Mouse (Mus musculus) adrenal gland (tissue): ENCODE results near the gene Btrc.

ENCODE experiments used
- intact Hi-C: fragments of 180-260 bp; cut with DNase I; formaldehyde crosslinking; loops from one replicate; pipeline ENCODE4 v1.15.1; 2025

Gene Btrc

GRCm38 (mm10) chr19:45460749-45461736 lies 97.5 kb downstream of the Btrc start:
- intact Hi-C loops: no loop called here

- intact Hi-C loops: no loop called here
Measured at GRCm38 (mm10) chr19:45469760-45470159, 106.2 kb downstream of the Btrc start.

DNA sequence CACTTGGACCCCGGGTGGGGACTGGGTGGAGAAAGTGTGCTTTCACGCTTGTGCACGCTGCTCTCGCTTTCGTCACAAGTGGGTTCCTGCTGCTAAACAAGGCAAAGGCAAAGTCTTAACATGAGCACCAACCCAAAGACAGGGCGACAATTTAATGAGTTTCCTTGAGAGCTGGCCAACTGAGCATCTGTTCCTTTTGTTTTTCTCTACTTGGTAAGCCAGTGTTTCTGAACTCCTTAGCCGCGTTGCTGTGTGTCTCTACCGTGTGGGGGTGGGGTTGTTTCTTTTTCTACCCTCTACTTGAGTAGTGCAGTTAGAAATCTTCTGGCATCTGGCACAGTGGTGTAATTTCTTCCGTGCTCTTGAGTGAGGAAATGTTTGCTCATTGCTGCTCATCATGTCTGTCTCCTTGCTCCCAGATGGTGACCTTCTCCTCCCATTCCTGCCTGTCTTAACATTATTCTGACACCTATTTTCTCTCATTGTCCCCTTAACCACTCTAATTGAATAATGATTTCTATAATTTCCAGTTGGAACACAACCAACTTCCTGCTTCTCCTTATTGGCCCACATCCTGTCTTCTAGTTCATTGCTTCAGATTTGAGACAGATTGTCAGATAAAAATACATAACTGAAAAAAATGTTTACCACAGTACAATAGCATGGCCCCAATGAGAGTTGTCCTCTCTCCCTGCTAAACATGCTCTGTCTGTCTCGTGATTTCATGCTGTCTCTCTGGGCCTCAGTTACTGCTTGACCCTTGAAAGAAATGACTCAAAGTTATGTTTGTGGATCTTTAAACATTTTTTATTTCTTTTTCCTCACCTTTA lies 109.4 kb downstream of the Btrc start:
- intact Hi-C loops: no loop called here

- intact Hi-C loops: no loop called here
Measured at GRCm38 (mm10) chr19:45474686-45475085, 111.2 kb downstream of the Btrc start.

DNA sequence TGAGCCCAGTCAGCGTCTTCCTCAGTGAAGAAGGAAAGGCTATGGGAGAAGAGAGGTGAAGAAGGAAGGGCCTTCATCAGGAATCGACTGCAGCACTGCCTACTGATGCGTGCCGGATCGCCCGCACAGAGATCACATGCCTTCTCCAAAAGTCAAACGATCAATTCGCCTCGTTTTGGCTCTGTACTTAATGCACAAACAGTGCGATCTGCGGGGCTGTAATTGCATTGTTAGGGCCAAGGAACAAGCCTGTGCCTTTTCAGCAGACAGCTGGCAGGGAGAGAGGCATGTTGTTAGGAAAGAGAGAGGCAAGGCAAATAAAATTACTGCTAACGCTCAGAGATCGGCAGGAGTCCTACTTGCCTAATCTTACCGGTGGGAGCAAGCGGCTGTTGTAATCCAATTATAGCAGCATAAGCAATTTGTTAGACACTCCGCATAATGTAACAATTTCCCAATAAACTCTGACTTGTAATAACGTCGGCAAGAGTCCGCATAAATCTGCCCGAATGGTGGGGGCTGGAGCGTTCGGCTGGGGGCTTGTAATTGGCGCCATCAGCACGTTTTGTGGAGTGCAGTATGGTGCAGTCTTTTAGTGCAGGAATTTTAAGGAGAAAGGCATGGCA lies 112.5 kb downstream of the Btrc start:
- intact Hi-C loops: no loop called here

DNA sequence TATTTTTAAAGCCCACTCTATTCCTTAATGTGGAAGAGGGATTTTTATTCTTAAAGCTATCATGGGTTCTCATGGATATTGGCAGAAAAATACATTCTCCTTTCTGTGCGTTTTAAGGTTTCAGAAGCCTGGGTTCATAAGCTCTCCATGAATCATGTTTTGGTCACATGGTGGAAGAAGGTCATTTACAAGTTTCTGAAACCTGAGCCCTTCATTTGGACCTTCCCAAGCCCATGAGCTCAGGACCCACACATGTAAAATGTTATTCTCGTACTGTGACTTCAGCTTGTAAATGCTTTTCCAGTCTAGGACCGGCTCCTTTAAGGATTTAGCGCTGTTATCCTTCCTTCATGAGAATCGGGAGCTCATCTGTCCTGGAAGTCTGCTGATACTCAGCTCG lies 116.0 kb downstream of the Btrc start:
- intact Hi-C loops: no loop called here

GRCm38 (mm10) chr19:45480490-45480889 lies 117.0 kb downstream of the Btrc start:
- intact Hi-C loops: no loop called here

- intact Hi-C loops: no loop called here
Measured at GRCm38 (mm10) chr19:45480951-45481350, 117.4 kb downstream of the Btrc start.

DNA sequence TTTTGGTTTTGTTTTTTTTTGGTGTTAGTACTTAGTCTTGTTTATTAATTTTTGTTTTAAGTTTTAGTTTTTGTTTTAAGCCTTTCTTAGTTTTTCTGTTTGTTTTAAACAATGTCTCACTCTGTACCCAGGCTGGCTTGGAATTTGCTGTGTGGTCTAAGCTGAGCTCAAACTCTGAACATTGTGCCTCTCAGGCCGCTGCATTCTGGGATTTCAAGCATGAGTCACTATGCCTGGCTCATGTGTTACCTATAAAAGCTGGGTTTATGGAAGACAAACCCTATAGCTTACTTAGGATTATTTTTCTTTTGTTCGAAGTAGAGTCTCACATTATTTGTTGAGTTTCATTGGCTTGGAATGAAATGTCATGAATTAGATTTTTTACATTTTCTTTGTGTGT lies 119.9 kb downstream of the Btrc start:
- intact Hi-C loops: no loop called here

GRCm38 (mm10) chr19:45486206-45486991 lies 122.9 kb downstream of the Btrc start:
- intact Hi-C loops: no loop called here

DNA sequence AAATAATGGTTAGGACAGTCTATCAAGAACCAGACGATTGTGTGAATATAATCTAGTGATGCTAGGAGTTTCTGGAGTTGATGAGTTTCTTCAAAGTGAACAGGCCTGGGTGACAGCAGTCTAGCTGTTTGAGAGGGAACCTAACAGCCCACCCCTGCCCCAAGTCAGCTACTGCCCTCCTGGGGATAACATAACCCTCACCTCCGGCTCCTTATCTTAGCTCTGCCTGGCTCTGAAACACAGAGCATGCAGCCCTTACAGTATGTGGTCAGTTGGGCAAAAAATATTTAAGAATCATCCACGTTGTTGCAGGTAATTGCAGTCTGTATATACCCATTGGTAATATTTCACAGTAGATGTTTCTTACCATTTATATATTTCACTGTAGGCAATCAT lies 123.5 kb downstream of the Btrc start:
- intact Hi-C loops: no loop called here

GRCm38 (mm10) chr19:45489961-45490360 lies 126.4 kb downstream of the Btrc start:
- intact Hi-C loops: loop anchor here (5.0 kb wide), 1 partner anchor 52 kb away; no protein-coding TSS in a partner anchor

DNA sequence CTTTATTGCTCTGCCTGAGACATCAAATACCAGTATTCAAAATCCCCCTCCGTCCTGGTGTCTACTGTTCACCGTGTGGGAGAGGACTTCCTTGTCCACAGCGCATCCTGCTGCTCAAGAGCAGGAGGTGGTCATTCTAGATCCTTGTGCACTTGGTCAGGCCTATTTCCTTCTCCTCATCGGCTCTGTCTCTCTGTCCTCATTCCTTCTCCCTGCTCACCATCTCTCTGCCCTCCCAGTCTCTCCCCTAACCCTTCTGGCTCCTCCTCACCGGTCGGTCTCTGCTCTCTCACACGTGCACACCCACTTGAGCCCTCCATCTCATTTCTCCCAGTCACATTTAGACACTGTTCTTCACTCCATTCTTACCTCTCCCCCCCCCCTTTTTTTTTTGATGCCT lies 127.7 kb downstream of the Btrc start:
- intact Hi-C loops: loop anchor here (5.0 kb wide), 1 partner anchor 51 kb away; no protein-coding TSS in a partner anchor

DNA sequence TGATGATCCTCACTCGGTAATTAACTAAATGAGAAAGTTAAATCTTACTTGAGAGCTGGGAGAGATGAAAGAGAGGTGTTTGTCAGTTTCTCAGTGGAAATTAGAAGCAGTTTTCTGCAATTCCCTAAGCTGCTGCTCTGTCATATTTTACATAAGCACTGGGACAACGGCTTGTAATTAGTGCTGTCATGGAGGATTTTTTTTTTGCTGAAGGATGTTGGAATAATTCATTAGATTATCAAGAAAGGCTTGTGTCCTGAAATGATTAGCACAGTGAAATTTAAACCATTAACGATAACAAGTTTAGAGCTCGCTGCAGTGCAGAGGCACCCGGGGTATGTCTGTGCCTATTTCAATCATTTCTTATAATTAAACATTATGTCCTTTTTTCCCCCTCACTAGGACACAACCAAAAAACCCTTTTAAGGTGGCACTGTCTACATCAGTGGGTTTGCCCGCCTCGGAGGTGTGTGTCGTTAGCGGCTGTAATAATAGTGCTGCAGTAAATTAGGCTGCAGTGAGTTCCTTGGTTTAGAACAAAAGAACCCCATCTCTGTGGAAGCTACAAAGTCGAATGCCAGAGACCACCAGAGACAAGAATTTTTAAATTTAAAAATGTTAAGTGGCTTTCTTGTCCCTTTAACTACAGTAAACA lies 130.7 kb downstream of the Btrc start:
- intact Hi-C loops: loop anchor here (5.0 kb wide), 1 partner anchor 48 kb away; no protein-coding TSS in a partner anchor

GRCm38 (mm10) chr19:45505446-45505845 lies 141.9 kb downstream of the Btrc start:
- intact Hi-C loops: no loop called here

GRCm38 (mm10) chr19:45507531-45507930 lies 144.0 kb downstream of the Btrc start:
- intact Hi-C loops: no loop called here

DNA sequence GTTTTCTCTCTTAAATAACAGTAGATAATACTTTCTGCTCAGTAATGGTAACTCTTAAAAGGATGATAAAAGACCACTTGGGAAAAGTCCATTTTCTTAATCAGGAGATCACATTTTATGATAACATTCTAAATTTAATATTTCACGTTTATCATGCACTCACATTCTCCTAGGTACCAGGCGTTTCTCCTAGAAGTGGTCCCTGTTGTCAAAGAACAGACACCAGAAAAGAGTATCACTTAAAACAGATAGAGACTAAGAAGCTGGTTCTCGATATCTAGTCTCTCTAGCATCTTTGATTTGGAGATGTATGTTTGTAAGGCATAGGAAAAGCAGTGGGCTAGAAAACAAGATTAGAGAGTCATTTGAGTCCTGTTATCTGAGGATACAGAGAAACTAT lies 147.1 kb downstream of the Btrc start:
- intact Hi-C loops: no loop called here

- intact Hi-C loops: no loop called here
Measured at GRCm38 (mm10) chr19:45511406-45511805, 147.9 kb downstream of the Btrc start.

GRCm38 (mm10) chr19:45515341-45515740 lies 151.8 kb downstream of the Btrc start:
- intact Hi-C loops: no loop called here

DNA sequence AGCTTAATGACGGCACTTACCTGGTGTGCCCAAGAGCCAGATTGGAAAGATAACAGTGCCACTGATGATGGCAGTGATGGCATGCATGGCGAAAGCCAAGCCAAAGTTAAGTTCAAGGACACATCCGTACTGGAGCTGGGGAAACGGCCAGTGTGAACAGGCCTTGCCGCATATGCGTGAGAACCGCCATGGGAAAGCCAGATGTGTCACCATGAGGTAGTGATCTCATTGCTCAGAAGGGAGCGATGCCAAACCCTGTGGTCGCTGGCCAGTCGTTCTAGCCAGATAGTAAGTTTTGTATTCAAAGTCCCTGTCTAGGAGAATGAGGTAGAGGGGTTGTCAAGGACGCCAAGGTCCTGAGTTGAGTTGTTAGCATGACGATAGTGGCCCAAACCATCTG lies 152.7 kb downstream of the Btrc start:
- intact Hi-C loops: no loop called here
